Mouse (Mus musculus) liver, adult 2 months (tissue): ENCODE measurements around the gene Gm16867.
"Not testable (repeated sequence)": the region's sequence is repeated elsewhere in the genome, so short reads cannot be mapped to it uniquely, and the experiment has no call there.

Source experiments
- CTCF ChIP-seq: fragments of 200-500 bp; IDR thresholded peaks from 2 replicates; pipeline ENCODE4 v1.5.1; 2011; ENCODE audit warnings: low read depth, low read length, control low read depth
- POLR2A ChIP-seq: fragments of 200-500 bp; IDR thresholded peaks from 2 replicates; pipeline ENCODE4 v1.6.1; 2011; ENCODE audit warnings: low read length, control low read depth; ENCODE audit not compliant: insufficient read depth; ENCODE audit errors: extremely low read depth

GRCm38 (mm10) chr14:69467612-69468366 lies 35.4 kb downstream of the Gm16867 start:
- TF ChIP-seq POLR2A, CTCF: not testable (repeated sequence)
